Mouse (Mus musculus) cortical plate, adult 2 months (tissue): ENCODE results near the gene Lrrc72.

Source experiments
- CTCF ChIP-seq: fragments of 200-500 bp; IDR thresholded peaks from 2 replicates; pipeline ENCODE4 v1.5.1; 2011; ENCODE audit warnings: mild to moderate bottlenecking, control low read depth, low read length; ENCODE audit not compliant: insufficient read depth; ENCODE audit errors: extremely low read depth
- POLR2A ChIP-seq: fragments of 200-500 bp; IDR thresholded peaks from 2 replicates; pipeline ENCODE4 v1.6.1; 2011; ENCODE audit warnings: mild to moderate bottlenecking, low read length, control low read depth; ENCODE audit not compliant: insufficient read depth; ENCODE audit errors: extremely low read depth

GRCm38 (mm10) chr12:36255413-36255812 is 2.2 kb upstream of the Lrrc72 start:
- TF ChIP-seq CTCF (no peak), POLR2A (no peak)
